Mouse (Mus musculus) hindbrain, embryonic 16.5 days (tissue): ENCODE results near the gene Washc2. TPM values are rescaled to one million over a fixed set of nuclear protein-coding genes. Genes with fewer than 3 reads are reported as not detected.

Experiments used
- polyA plus RNA-seq: library from polyadenylated mRNA; unstranded; fragments of >200 nt; fragmentation: Nextera tagmentation; extraction: Ambion mirVana; gene quantifications from 2 replicates; pipeline ENCODE4 v1.2.1, GENCODE M21; 2015

Washc2 gene
- polyA plus RNA-seq, 1 experiment from 2014 or later = 62.5 TPM

Other genes with a start within 250 kb of the Washc2 start
- 8.5 and 10.5 TPM in 2 replicates for gene Plxnd1, start 213.0 kb upstream of the Washc2 start, polyA plus RNA-seq
- gene Tmcc1, start 14.6 kb upstream of the Washc2 start, polyA plus RNA-seq = 23.4 TPM in 2 replicates
- 6.7 and 7.3 TPM in 2 replicates for gene Zfand4, start 56.2 kb downstream of the Washc2 start, polyA plus RNA-seq
- gene March8, start 130.0 kb downstream of the Washc2 start, polyA plus RNA-seq = 58.0 and 63.4 TPM in 2 replicates